Mouse (Mus musculus): Measurements from ENCODE around the gene Grid2ip. TPM values are rescaled to one million over a fixed set of nuclear protein-coding genes. Genes with fewer than 3 reads are reported as not detected.

Gene Grid2ip
- polyA plus RNA-seq, 1 experiment: 38.5 TPM

DNA sequence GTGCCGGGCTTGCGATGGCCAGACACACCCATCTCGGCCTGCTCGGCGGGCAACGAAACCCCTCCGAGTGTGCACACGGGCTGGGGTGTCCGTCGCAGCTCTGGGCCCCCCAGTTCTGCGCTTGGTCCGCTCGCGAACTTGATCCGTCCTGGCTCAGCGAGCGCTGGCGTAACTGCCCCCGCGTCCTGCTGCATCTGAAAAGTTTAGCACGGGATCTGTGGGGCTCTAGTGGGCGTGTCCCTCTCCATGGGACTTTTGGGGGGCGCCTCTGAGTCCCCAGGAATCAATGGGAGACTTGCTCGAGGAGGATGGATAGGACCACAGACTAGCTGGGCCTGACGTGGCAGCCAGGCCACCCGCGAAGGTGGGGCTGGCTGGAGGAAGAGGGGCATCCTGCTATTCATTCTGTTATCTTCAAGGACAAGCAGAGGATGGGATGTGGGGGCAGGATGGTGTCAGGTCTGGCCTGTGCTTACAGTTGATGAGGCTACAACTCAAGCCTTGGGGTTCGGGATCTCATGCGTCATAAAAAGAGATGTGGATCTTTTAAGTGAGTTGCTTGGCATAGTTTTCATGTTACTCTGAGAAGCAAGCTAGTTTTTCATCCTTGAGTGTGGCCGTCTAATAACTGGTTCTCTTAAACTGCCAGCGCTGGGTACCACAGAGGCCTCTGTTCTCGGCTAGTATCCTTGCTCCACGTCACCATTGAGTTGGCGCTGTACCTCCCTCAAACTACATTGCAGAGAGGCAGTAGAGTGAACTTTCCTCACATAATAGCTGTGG, 47.2 kb downstream of the Grid2ip start:
- no peak for TF ChIP-seq CTCF (IDR thresholded peaks at IDR 0.05; ENCODE audit: borderline replicate concordance, insufficient read depth, low read depth, low read length)
- TF ChIP-seq POLR2A (IDR thresholded peaks at IDR 0.05; ENCODE audit: borderline replicate concordance, insufficient read depth, low read length): no peak
- Histone ChIP-seq H3K27ac (ENCODE audit: insufficient read depth, low read length) (peak overlapping the region; percentile 77), H3K4me1 (ENCODE audit: control insufficient read depth, insufficient read depth, low read length) (no peaks in the 10 kb centered on the region), H3K27me3 (ENCODE audit: control insufficient read depth, insufficient read depth, low read length) (no peaks in the 10 kb centered on the region), H3K4me3 (replicated peaks; ENCODE audit: insufficient read depth, low read depth, low read length) (peak overlapping the region; percentile 89)
- WGBS: 2% methylated on average over 34 of the region's 34 CpGs
- DNase-seq: no peak

- no peak overlapping the region for H3K27ac ChIP-seq (ENCODE audit: insufficient read depth, low read length)
- no peak for TF ChIP-seq POLR2A (IDR thresholded peaks at IDR 0.05; ENCODE audit: borderline replicate concordance, insufficient read depth, low read length)
- TF ChIP-seq CTCF (IDR thresholded peaks at IDR 0.05; ENCODE audit: borderline replicate concordance, insufficient read depth, low read depth, low read length): no peak
- H3K4me3 ChIP-seq (replicated peaks; ENCODE audit: insufficient read depth, low read depth, low read length): no peak overlapping the region
- H3K27me3 ChIP-seq (ENCODE audit: control insufficient read depth, insufficient read depth, low read length): no peaks in the 10 kb centered on the region
- H3K4me1 ChIP-seq (ENCODE audit: control insufficient read depth, insufficient read depth, low read length): peaks cover under 1% of the 10 kb centered on the region; the same call in 1 of the 2 replicates
- DNase-seq: no peak
- 83% methylated on average over 9 of the region's 9 CpGs for WGBS
Observed at GRCm38 (mm10) chr5:143405200-143405599, 48.1 kb downstream of the Grid2ip start.

DNA sequence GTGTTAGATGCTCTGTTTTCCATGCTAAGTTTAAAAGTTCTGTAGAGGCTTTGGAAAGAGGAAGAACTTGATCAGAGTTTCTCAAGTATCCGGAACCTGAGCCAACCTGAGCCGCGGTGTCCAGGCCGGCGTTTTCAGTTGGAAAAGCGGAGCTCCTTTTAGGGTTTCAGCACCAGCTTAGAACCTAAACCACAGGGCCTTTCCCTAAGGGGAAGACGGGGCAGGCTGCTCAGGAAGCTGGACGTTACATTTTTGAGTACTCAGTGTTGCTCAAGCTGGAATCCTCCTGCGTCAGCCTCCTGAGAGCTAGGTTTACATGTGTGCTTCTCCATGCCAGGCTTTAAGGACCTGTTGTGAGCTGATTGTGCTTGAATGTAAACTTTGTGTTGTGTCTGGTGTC, 49.4 kb downstream of the Grid2ip start:
- H3K4me3 ChIP-seq (replicated peaks; ENCODE audit: insufficient read depth, low read depth, low read length): no peak overlapping the region
- WGBS: 92% methylated on average over 9 of the region's 9 CpGs

DNA sequence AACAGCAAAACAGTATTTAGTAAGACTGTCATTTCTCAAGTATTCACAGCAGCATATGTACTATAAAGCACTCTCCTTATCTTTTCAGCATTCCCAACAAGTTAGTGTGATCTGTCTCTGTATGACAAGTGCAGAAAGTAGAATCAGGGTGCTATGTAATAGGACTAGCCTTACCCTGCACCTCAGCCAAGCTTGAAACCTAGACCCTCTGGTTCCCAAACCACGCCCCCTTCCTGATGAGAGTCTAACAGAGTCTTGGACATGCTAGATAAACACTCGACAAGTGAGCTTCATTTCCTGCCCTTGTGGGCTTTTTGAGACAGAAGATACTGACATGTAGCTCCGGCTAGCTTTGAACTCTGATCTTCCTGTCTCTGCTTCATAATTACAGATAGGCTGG, 52.1 kb downstream of the Grid2ip start:
- Histone ChIP-seq H3K4me1 (ENCODE audit: control insufficient read depth, insufficient read depth, low read length) (peaks cover 13% of the 10 kb centered on the region), H3K4me3 (replicated peaks; ENCODE audit: insufficient read depth, low read depth, low read length) (no peak overlapping the region), H3K27ac (ENCODE audit: insufficient read depth, low read length) (no peak overlapping the region), H3K27me3 (ENCODE audit: control insufficient read depth, insufficient read depth, low read length) (no peaks in the 10 kb centered on the region)
- DNase-seq: no peak
- 79% methylated on average over 3 of the region's 3 CpGs for WGBS
- TF ChIP-seq CTCF (IDR thresholded peaks at IDR 0.05; ENCODE audit: borderline replicate concordance, insufficient read depth, low read depth, low read length) (no peak), POLR2A (IDR thresholded peaks at IDR 0.05; ENCODE audit: borderline replicate concordance, insufficient read depth, low read length) (no peak)

More for the DNA sequence above, 49.4 kb downstream of the Grid2ip start:
- Histone ChIP-seq H3K27ac (ENCODE audit: insufficient read depth, low read length) (no peak overlapping the region), H3K27me3 (ENCODE audit: control insufficient read depth, insufficient read depth, low read length) (no peaks in the 10 kb centered on the region), H3K4me1 (ENCODE audit: control insufficient read depth, insufficient read depth, low read length) (peaks cover 10% of the 10 kb centered on the region)
- TF ChIP-seq CTCF (IDR thresholded peaks at IDR 0.05; ENCODE audit: borderline replicate concordance, insufficient read depth, low read depth, low read length): no peak
- no peak for TF ChIP-seq POLR2A (IDR thresholded peaks at IDR 0.05; ENCODE audit: borderline replicate concordance, insufficient read depth, low read length)
- no peak for DNase-seq

DNA sequence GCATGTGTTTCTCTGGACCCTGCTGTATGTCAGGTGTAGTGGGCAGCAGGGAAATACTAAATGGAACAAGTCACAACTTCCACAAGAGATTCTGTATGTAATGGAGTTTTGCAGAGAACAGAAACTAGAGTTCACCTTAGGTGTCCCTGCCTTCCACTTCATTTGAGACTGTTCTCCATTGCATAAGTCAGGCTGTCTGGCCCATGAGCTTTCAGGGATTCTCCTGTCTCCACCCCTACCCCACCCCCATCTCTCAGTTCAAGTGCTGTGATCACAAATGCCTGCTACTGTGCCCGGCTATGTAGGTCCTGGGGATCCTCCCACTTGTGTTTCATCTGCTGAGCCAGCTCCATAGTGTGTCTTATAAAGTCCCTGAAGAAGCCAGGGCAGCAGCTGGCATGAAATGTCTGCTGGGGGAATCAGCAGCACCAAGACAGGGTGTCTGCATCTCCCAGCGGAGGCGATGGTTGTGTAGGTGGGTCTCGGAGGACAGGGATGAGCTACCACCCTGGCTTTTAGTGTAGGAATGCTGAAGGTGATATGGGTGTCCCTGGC, 53.8 kb downstream of the Grid2ip start:
- no peak for TF ChIP-seq POLR2A (IDR thresholded peaks at IDR 0.05; ENCODE audit: borderline replicate concordance, insufficient read depth, low read length)
- no peak for TF ChIP-seq CTCF (IDR thresholded peaks at IDR 0.05; ENCODE audit: borderline replicate concordance, insufficient read depth, low read depth, low read length)
- DNase-seq: no peak
- H3K27me3 ChIP-seq (ENCODE audit: control insufficient read depth, insufficient read depth, low read length): no peaks in the 10 kb centered on the region
- H3K27ac ChIP-seq (ENCODE audit: insufficient read depth, low read length): no peak overlapping the region
- peaks cover 13% of the 10 kb centered on the region for H3K4me1 ChIP-seq (ENCODE audit: control insufficient read depth, insufficient read depth, low read length)
- no peak overlapping the region for H3K4me3 ChIP-seq (replicated peaks; ENCODE audit: insufficient read depth, low read depth, low read length)
- 70% methylated on average over 4 of the region's 4 CpGs for WGBS

DNA sequence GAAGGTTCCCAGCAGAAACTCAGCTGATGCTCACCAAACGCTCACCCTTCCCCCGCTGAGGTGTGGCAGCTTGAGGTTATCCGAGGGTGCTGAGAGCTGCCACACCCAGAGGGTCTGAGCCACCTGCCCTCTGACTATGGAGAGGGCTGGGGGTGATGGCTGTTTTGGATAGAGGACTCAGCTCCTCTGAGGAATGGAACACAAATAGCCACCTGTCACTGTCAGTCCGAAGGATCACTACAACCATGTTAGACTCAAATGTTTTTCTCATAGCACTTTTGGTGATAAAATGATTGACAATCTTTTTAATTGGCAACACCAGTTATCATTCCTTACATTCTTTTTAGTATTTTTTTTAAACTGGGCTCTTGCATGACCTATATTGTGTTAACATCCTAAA, 64.3 kb downstream of the Grid2ip start:
- WGBS: 80% methylated on average over 4 of the region's 4 CpGs
- H3K4me3 ChIP-seq (replicated peaks; ENCODE audit: insufficient read depth, low read depth, low read length): no peak overlapping the region
- no peaks in the 10 kb centered on the region for H3K27me3 ChIP-seq (ENCODE audit: control insufficient read depth, insufficient read depth, low read length)
- H3K27ac ChIP-seq (ENCODE audit: insufficient read depth, low read length): no peak overlapping the region
- H3K4me1 ChIP-seq (ENCODE audit: control insufficient read depth, insufficient read depth, low read length): no peaks in the 10 kb centered on the region
- DNase-seq: no peak
- TF ChIP-seq CTCF (IDR thresholded peaks at IDR 0.05; ENCODE audit: borderline replicate concordance, insufficient read depth, low read depth, low read length) (no peak), POLR2A (IDR thresholded peaks at IDR 0.05; ENCODE audit: borderline replicate concordance, insufficient read depth, low read length) (no peak)

DNA sequence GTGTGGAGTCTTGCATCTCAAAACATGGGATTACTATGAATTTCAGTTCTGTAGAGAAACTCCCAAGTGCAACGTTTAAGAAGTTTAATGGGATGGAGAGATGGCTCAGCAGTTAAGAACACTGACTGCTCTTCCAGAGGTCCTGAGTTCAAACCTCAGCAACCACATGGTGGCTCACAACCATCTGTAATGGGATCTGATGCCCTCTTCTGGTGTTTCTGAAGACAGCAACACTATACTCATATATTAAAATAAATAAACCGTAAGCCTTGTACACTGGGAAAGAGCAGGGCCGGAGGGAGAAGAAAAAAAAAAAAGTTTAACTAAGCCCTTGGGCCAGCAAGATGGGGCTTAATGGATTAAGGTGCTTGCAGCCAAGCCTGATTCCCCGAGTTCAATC, 65.9 kb downstream of the Grid2ip start:
- DNase-seq: no peak
- WGBS: 80% methylated on average over 4 of the region's 4 CpGs
- Histone ChIP-seq H3K27ac (ENCODE audit: insufficient read depth, low read length) (no peak overlapping the region), H3K27me3 (ENCODE audit: control insufficient read depth, insufficient read depth, low read length) (no peaks in the 10 kb centered on the region), H3K4me3 (replicated peaks; ENCODE audit: insufficient read depth, low read depth, low read length) (no peak overlapping the region), H3K4me1 (ENCODE audit: control insufficient read depth, insufficient read depth, low read length) (no peaks in the 10 kb centered on the region)
- TF ChIP-seq POLR2A (IDR thresholded peaks at IDR 0.05; ENCODE audit: borderline replicate concordance, insufficient read depth, low read length) (no peak), CTCF (IDR thresholded peaks at IDR 0.05; ENCODE audit: borderline replicate concordance, insufficient read depth, low read depth, low read length) (no peak)

All from cerebellum, adult 2 months (tissue).